Mouse (Mus musculus): ENCODE measurements around the gene Gas7.

DNA sequence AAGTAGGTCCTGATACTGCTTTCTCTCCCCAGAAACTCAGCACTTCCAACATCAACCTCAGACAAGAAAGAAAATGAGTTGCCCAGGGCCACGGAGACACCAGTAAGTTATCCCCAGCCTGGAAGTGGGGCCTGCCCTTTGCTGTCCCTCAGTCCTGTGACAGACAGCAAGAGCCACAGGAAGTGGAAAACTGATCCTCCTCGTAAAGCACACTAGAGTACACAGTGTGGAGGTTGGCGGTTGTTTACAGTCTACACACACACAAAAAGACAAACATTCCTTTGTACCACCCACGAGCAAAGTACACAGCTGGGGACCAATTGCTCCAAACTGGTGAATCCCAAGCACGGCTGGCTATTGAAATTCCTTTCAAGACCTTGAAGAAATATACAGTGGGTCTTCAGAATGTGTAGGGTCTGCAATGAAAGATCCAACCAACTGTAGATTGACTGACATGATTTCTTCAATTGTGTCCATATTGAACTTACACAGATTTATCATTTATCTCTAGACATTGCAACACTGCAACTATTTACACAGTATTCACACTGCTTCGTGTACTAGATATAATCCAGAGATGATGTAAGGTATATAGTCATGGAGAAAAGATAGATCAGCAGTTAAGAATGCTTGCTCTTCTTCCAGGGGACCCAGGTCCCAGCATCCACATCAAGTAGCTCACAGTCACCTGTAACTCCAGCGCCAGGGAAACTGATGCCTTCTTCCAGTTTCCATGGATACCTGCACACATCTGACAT lies 267.3 kb downstream of the Gas7 start:
- TF ChIP-seq POLR2A (IDR thresholded peaks at IDR 0.05; ENCODE audit: borderline replicate concordance, extremely low read depth, low read depth, low read length) (no peak), CTCF (IDR thresholded peaks at IDR 0.05; ENCODE audit: insufficient read depth, low read length) (no peak)

All from lung, adult 2 months (tissue).